Mouse (Mus musculus): Measurements from ENCODE around the gene Cd3eap.

The Cd3eap gene

GRCm38 (mm10) chr7:19331910-19332309 lies 27.4 kb downstream of the Cd3eap start:
- DNase-seq (ENCODE audit: low read depth), result no peak

DNA sequence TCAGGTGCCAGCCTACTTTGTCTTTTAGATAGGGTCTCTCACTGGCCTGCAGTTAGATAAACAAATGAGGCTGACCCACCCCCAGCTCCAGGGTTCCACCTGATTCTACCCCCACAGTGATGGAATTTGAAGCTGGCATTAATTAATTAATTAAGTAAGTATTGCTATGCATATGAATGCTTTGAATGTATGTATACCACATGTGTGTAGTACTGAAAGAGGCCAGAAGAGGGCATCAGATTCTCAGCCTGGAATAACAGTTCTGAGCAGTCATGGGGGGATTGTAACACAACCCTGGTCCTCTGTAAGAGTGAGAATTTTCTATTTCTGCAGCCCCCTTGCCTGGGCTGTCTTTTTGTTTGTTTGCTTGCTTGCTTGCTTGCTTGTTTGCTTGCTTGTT lies 30.9 kb downstream of the Cd3eap start:
- peak; percentile 78 for DNase-seq (ENCODE audit: low read depth)

- DNase-seq (ENCODE audit: low read depth), result peak; percentile 44
Measured at GRCm38 (mm10) chr7:19327782-19328181, 31.5 kb downstream of the Cd3eap start.

- DNase-seq (ENCODE audit: low read depth), result peak; percentile 78
Measured at GRCm38 (mm10) chr7:19327128-19327527, 32.2 kb downstream of the Cd3eap start.

GRCm38 (mm10) chr7:19326359-19326758 lies 32.9 kb downstream of the Cd3eap start:
- peak; percentile 91 for DNase-seq (ENCODE audit: low read depth)

DNA sequence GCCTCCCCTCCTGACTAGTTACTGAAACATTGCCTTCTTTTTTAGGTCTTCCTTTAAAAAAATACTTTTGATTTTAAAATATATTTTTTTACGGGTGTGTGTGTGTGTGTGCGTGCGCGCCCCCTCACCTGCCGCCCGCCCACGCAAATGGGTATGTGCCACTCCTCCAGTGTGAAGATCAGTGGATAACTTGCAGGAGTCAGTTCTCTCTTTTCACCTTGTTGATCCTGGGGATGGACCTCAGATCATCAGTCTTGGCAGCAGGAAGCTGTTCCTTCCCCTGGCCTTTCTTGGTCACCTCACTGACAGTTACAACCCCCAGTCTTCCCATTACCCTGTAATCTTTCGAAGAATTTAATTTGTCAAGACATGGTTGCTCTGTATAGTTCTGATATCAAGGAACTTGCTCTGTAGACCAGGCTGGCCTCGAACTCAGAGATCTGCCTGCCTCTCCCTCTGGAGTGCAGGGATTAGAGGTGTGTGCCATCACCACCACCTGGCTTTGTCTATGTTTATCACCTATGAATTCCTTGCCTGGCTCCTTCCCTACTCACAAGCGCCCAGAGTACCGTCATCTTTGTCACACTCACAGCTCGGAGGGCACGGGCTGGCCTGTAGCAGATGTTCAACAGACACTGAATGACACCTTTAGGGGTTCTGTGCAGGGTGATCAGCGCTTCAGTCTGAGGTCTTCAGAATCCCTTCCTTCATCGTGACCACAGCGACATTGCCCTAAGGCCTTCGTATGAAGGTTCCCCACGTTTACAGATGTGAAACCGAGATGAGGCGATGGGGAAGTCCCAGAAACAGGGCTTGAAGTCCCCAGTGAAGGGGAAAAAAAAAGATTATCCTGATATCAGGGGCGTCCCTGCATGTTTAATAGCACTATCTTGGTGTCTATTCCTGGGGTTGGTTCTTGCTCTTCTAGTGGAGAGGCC lies 33.8 kb downstream of the Cd3eap start:
- peak; percentile 91 for DNase-seq (ENCODE audit: low read depth)

GRCm38 (mm10) chr7:19324221-19324620 lies 35.1 kb downstream of the Cd3eap start:
- no peak for DNase-seq (ENCODE audit: low read depth)

GRCm38 (mm10) chr7:19322489-19322888 lies 36.8 kb downstream of the Cd3eap start:
- DNase-seq (ENCODE audit: low read depth), result peak; percentile 70

DNA sequence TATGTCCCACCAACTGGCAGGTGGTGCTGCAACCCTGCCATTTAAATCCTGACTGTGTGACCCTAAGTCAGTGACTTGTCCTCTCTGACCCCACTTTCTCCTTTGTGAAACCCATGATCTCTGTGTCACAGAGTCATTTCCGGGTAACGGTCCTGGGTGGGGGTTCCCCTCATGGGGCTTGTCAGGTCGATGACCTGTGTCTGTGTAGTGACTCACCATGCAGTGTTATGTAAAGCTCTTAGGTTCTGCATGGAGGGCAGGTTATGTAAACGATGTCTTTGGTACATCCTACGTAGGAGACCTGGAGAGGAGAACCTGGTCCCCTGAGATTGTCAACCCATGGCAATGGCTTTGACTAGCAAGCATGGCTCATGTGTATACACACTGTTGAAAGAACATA lies 37.8 kb downstream of the Cd3eap start:
- DNase-seq (ENCODE audit: low read depth), result peak; percentile 93

DNA sequence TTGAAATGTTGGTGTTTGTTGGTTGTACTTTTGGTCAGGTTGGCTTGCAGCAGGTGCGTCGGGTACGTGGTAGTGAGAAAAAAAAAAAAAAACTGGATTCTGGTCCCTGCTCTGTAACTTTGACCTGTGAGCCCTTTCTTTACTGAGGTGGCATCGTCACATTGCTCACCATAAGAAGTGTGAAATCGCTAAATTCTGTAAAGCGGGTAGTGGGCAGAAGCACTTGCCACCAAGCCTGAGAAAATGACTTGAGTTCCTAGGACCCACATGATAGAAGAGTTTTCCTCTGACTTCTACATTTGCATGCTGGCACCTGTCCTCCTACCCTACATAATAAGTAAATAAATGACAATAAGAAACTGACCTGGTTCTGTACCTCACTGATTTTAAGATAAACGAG lies 38.6 kb downstream of the Cd3eap start:
- DNase-seq (ENCODE audit: low read depth), result no peak

GRCm38 (mm10) chr7:19319906-19320305 lies 39.4 kb downstream of the Cd3eap start:
- peak; percentile 98 for DNase-seq (ENCODE audit: low read depth)

- peak; percentile 92 for DNase-seq (ENCODE audit: low read depth)
Measured at GRCm38 (mm10) chr7:19319458-19319857, 39.8 kb downstream of the Cd3eap start.

GRCm38 (mm10) chr7:19318676-19319075 lies 40.6 kb downstream of the Cd3eap start:
- no peak for DNase-seq (ENCODE audit: low read depth)

DNA sequence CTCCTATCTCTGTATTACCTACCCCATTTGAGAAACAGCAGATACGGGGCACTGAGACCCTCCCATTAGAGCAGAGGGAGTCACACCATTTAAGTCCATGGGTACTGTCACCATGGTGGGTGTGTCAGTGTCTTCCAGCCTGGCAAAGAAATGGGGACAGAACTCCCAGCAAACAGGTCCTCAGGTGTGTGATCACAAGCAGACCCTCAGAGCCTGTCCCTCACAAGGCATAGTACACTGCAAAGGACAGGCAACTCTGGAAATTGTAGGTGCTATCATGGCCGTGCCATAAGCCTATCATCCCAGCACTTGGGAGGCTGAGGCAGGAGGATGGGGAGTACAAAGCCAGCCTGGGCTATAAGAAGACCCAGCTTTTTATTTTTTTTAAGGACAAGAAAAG lies 41.1 kb downstream of the Cd3eap start:
- no peak for DNase-seq (ENCODE audit: low read depth)

DNA sequence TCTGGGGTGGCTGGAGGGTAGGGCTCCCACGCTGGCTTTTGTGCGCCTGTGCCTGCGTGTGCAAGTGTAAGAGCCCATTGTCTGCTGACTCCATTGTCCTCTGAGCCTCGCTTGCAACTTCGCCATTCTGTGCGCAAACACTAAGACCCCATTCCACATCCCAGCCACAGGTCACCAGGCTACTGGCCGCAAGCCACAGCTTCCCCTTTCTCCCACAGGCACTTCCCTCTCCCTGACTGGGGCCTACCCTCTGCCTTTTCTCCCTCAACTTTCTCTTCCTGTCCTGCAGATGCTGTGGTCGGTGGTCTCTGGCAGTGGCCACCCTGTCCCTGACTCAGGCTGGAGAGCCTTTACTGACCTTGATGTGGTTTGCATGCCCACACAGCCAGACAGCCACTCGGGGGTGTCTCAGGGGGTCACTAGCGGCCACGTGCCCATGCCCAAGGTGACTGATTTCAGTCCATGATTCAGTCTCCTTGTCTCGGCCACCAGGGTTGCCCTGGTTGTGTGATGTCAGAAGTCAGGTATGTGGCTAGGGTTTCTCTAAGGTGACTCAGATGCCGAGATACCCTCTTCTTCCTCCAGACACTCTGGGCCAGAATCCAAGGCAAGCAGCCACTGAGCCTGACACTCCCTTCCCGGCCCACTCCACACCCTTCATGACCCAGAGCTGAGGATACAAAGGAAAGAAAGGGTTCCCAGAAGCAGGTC lies 42.7 kb downstream of the Cd3eap start:
- peak; percentile 49 for DNase-seq (ENCODE audit: low read depth)

DNA sequence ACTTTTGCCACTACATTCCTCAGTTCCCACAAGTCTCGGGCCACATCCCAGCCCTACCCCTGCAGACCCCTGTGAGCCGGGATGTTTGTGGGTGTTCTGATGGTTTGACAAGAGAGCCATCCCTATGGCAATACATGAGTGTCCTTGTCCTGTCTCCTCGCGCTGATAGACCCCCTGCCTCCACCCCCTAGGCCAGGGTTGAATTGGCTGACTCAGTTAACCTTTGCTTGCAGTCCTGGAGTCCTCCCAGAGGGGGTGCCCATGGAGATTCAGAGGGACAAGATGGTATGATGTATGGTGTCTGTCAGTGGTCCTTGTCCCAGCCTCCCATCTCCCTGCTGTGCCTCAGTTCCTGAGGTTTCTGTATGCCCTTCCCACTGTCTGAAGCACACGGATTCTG lies 45.2 kb downstream of the Cd3eap start:
- no peak for DNase-seq (ENCODE audit: low read depth)

GRCm38 (mm10) chr7:19311991-19312390 lies 47.3 kb downstream of the Cd3eap start:
- DNase-seq (ENCODE audit: low read depth), result peak; percentile 41

DNA sequence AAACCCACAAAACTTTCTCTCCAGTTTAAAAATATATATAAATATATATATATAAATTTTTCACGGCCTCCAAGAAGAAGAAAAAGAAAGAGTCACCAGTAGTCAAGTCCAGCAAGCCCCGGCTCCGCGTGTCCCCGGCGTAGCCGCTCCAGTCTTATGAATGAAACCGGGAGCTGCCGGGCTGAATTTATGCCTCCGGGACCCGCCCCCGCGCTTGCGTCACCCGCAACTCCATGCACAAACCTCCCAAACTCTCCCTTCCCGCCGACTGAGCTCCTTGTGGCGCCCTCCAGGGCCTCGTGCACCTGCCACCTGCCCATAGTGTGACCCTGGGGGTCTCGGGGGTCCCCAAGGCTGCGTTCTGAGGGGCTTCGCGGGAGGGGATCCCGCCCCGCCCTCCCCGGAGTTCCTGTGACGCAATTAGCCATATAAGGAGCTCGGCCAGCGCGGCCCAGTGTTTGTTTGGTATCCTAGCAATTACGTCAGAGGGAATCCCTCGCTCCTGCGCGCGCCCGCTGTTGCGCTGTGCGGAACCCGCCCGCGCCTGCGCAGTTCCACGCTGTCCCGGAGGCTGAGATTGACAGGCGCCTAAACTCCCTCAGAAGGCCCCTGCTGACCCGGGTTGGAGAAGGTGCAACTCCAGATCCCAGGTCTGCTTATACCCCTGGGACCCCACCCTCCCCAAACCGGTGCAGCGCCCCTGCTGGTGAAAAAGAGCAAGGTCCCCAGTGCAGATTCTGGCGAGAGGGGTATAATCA lies 49.2 kb downstream of the Cd3eap start, which contains the start of gene Fosb:
TSS of gene Fosb (minus strand) at position 168 of the 758 bp plus-strand sequence.
- peak; percentile 99 for DNase-seq (ENCODE audit: low read depth)

DNA sequence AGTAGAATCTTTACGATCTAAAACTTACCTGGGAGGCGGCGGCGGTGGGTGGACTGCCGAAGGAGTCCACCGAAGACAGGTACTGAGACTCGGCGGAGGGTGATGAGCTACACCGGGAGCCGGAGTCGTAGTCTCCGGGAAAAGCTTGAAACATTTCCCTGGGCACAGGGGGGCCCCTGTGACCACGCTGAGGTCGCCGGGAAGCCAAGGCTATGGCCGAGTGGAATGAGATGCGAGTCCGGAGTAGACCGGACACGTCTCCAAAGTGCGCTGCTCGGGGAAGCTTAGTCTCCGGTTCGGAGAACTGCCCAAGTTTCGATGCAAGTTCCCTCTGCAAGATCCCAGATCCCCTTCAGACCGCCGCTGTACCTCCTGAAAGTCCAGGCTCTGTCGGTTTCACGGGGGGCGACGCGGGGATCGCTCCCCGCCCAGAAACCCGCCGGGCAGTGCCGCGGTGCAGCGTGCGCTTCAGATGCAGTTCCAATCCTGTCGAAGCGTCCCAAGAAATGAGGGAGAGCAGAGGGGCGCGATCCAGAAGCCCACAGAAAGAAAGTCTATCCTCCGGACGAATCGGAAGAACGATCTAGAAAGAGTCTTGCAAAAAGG lies 49.9 kb downstream of the Cd3eap start:
- no peak for DNase-seq (ENCODE audit: low read depth)

DNA sequence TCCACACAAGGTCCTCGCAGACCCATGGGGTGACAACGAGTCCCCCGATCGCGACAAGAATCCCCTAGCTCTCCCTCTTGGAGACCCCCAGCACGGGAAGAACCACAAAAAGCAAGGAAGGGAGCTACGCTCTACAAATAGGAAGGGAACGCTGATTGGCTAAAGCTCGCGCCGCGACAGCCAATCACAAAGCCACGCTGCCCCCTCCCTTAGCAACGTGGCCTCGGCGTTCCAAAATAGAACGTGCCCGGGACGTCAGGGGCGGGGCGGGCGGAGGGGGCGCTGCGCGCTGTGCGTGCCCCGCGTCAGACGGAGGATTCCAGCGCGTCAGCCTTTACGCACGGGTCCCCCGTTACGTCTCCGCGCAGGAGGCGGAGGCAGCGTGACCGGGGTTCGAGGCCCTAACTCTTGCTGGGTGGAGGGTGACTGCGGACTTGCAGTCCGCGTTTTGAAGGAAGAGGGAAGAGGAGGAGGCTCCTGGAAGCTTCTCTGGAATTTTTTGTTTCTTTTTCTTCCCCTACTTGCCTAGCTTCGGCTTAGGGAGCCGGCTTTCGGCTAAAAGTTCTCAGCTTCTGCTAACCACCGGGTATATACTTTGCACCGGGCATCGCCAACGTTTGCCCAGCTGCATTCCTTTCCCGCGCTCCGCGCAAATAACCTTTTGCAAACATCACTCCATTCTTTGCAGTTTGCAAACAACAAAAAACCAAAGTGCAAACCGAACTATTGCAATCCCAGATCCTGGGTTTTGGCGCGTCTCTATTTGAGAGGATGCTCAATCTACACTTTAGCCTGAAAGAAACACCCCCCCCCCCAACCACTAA lies 50.6 kb downstream of the Cd3eap start:
- peak; percentile 95 for DNase-seq (ENCODE audit: low read depth)

Data from induced T-regulatory cell, adult 2 months (primary cell).